Mouse (Mus musculus): ENCODE measurements around the gene Tut1. TPM values are rescaled to one million over a fixed set of nuclear protein-coding genes. Genes with fewer than 3 reads are reported as not detected.
"Not testable (repeated sequence)": the region's sequence is repeated elsewhere in the genome, so short reads cannot be mapped to it uniquely, and the experiment has no call there.

Gene Tut1
- polyA plus RNA-seq, 3 experiments from 2014 or later, result 17.6 to 38.3 (median 35.3) TPM

DNA sequence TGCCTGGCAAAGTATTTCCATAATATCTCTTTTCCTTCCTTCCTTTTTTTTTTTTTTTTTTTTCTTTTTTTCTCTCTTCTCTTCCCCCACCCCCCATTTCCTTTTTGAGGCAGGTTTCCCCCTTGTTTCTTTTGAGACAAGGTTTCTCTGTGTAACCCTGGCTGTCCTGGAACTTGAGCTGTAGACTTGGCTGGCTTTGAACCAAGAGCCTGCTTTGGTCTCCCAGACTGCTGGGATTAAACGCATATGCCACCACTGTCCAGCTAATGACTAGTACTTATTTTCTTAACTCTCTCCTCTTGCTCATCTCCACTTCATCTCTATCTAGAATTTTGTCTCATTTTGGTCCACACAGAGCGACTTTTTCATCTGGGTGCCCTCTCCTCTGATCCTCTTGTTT, 10.6 kb upstream of the Tut1 start:
- ATAC-seq, result no peak

- ATAC-seq, result no peak
Observed at GRCm38 (mm10) chr19:8944062-8944461, 9.6 kb upstream of the Tut1 start.

DNA sequence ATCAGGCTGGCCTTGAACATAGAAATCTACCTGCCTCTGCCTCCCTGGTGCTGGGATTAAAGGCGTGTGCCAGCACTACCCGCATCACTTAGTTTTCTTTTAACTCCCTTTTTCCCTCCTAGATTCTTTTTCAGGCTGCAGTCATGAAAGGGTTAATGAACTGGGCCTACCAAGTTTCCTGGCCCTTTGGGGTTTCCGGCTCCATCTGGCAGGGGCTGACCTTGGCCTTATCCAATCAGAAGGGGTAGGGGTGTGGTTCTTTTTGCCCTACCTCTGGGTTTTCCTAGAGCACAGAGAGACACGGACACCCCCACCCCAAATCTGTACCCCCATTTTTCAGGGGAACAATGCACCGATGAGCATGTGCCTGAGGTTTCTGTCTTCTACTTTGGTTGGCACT, 8.9 kb upstream of the Tut1 start:
- no peak for ATAC-seq

DNA sequence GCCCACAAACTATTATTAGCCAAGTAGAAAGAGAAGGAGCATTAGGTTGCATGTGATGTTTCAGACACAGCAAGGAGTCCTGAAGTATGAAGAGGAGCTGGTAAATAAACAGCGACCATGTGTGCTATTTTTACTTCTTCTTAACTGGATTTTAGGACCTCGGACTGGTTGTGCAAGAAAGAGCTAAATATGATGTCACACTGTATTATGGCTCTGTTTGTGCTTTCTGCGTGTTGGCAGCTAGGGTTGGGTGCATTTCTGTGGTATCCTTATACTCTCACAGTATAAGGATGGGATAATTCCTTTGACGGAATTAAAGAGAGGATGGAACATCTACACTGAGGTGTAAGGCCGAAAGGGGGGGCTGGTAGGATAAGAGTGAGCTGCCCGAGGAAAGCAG, 8.4 kb upstream of the Tut1 start:
- no peak for ATAC-seq

DNA sequence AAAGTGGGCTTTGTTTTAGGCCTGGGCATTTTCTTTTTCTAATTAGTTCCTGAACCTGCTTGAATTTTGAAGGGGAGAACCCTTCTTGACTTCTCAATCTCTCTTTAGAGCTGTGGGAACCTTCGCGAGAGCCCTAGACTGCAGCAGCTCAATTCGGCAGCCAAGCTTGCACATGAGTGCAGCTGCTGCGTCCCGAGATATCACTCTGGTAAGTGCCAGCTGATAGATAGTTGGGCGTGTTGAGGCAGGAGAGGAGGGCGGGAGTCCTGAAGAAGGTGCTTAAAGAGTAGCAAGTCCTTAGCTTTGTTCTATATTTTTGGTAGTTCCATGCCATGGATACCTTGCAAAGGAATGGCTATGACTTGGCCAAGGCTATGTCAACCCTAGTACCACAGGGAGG, 6.7 kb upstream of the Tut1 start:
- ATAC-seq, result no peak

- no peak for ATAC-seq
Observed at GRCm38 (mm10) chr19:8950190-8950589, 3.5 kb upstream of the Tut1 start.

DNA sequence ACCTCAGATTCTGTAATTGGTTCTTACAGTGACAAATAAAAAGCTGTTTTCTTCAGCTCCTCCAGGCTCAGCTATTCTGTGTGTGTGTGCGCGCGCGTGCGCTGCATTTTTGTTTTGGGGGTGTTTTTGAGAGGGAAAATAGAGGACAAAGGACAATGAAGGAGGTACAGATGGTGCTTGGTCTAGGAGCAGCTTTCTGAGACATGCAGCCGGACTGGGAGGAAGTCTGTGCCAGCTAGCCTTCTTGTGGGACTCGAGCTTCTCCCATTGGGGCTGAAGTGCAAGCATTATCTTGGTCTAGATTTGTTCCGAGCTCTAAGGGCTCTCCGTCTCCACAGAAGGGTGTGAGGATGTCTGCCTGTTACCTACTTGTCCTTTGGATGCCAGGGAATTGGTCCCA, 1.4 kb upstream of the Tut1 start:
- ATAC-seq, result no peak

DNA sequence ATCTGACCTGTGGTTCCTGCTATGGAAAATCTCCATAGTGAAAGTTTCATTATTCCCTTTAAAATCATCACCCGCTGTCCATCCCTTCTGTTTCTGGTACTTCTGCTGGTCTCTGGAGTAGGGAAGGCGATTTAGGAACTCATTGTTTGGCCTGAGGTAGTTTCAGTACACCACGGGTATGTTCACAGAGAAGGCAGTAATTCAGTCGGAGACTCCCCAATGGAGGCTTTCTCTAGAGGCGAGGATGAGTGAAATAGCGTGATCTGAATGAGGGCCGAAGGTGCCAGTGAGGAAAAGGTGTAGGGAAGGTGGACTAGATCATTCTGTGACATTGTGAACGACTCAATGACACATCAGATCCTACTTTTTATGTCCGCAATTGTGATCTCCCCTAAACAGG, 524 bp downstream of the Tut1 start:
- no peak for ATAC-seq

GRCm38 (mm10) chr19:8962256-8962655, 8.6 kb downstream of the Tut1 start:
- ATAC-seq, result no peak

DNA sequence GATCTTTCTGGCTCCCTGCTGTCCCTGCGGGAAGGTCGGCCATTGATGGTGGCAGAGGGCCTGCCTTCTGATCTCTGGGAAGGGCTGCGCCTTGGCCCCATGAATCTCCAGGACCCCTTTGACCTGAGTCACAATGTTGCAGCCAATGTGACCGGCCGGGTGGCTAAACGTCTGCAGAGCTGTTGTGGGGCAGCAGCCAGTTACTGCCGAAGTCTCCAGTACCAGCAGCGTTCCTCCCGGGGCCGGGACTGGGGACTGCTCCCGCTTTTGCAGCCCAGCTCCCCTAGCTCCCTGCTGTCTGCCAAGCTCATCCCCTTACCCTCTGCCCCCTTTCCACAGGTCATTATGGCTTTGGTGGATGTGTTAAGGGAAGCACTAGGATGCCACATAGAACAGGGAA, 11.4 kb downstream of the Tut1 start:
- ATAC-seq, result no peak

GRCm38 (mm10) chr19:8965771-8966170, 12.1 kb downstream of the Tut1 start:
- ATAC-seq, result no peak

DNA sequence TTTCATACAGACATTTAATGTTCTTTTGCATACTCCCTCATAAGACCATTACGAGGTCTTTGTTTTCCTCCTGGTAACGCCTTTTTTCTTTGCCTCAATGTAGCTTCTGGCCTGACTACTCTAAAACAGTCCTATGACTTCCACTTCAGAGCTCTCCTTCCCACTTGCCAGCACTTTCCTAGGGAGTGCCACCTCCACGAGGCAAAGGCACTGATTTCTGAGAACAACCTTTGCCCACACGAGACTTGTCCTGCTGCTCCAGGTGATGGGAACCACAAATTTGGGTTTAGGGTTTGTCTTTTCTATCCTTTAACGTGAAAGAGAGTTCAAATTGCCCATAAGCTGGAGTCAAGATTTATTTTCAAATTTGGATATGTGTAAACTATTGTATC, 12.5 kb downstream of the Tut1 start:
- no peak for ATAC-seq

DNA sequence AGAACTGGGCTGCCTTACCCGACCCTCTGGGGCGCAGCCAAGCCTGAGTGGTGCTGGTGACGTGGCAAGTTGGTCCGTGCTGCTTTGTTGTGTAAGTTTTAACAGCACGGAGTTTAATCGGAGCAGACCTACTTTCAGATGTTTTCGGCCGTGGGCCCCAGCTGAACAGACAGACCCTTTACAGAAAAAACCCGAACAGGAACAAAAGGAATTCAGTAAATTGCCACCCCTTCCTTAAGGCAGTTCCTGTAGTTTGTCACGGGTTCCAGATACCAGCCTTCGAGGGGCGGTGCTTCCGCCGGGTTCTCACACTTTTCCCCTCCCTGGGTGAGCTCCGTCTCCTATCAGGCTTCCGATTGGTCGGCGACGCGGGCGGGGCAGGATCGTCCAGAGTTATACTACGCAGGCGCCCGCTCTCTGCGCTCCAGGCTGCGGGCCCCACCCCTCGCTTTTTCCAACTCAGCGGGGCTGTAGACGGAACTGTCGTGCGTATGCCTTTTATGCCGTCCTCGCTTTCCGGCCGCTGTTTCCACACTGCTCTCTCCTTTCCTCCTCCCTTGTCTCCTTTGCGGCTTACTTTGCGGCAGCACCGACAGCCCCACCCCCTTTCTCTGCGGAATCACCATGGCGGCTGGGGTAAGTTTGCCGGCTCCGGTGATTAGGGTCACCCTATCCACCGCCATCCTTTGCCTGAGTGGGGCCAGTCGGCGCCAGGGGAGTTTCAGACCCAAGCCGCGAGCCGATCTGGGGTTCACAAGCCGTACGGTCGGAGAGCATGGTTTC, 13.1 kb downstream of the Tut1 start, which contains the start of gene Eef1g:
TSS of gene Eef1g (plus strand) at position 452 of the 783 bp plus-strand sequence.
- peak; percentile 98 for ATAC-seq

- no peak for ATAC-seq
Observed at GRCm38 (mm10) chr19:8967373-8967743, 13.7 kb downstream of the Tut1 start.

GRCm38 (mm10) chr19:8967893-8968292, 14.2 kb downstream of the Tut1 start:
- no peak for ATAC-seq

- not testable (repeated sequence) for ATAC-seq
Observed at GRCm38 (mm10) chr19:8972491-8972890, 18.8 kb downstream of the Tut1 start.

DNA sequence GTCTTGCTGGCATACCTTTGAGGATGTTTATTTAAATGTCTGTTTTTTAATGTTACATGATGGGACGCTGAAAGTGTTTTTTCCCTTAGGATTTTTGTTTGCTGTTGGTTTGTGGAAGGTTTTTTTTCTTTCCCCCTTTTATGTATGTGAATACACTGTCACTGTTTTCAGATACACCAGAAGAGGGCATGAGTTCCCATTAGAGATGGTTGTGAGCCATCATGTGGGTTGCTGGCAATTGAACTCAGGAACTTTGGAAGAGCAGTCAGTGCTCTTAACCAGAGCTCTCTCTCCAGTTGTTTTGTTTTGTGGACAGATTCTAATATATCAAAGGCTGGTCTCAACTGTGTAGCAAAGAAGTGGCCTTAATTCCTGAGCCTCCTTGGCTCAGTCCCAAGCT, 21.0 kb downstream of the Tut1 start:
- no peak for ATAC-seq

- no peak for ATAC-seq
Observed at GRCm38 (mm10) chr19:8975491-8975890, 21.8 kb downstream of the Tut1 start.

DNA sequence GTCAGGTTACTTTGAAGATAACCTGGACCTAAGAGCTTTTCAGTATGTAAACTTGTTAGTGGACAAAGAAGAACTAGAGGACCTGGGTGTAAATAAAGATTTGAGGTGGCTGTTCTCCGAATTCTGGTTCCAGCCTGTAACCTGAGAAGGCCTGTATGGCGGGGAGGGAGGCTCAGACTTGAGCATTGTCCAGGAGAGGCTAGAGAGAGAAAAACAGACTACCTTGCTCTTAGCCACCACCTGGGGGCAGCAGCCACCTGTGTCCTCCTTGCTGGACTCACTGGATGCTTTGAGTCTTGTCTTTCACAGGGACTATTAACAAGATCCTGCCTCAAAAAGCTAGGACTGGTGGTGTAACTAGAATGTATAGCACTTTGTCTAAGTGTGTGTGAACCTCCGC, 22.9 kb downstream of the Tut1 start:
- ATAC-seq, result peak; percentile 75

DNA sequence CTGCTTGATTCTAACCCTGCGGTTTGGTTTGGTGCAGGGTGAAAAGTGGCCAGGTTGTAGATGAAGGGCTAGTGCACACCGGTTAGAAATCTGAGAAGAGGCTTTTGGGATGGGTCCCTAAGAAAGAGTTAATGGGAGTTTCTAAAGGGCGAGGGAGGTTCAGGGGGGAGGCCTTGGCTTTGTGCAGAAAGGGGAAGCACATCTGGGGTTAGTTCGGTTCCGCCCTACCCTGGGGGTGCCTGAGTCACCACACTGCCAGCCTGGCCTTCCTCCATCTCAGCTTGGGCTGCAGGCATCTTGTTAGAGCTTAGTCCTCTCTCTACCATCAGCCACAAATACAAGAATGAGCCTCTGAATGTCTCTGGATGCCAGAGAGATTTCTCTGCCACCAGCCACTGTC, 27.1 kb downstream of the Tut1 start:
- ATAC-seq, result no peak

- no peak for ATAC-seq
Observed at GRCm38 (mm10) chr19:8981450-8982168, 28.0 kb downstream of the Tut1 start.

DNA sequence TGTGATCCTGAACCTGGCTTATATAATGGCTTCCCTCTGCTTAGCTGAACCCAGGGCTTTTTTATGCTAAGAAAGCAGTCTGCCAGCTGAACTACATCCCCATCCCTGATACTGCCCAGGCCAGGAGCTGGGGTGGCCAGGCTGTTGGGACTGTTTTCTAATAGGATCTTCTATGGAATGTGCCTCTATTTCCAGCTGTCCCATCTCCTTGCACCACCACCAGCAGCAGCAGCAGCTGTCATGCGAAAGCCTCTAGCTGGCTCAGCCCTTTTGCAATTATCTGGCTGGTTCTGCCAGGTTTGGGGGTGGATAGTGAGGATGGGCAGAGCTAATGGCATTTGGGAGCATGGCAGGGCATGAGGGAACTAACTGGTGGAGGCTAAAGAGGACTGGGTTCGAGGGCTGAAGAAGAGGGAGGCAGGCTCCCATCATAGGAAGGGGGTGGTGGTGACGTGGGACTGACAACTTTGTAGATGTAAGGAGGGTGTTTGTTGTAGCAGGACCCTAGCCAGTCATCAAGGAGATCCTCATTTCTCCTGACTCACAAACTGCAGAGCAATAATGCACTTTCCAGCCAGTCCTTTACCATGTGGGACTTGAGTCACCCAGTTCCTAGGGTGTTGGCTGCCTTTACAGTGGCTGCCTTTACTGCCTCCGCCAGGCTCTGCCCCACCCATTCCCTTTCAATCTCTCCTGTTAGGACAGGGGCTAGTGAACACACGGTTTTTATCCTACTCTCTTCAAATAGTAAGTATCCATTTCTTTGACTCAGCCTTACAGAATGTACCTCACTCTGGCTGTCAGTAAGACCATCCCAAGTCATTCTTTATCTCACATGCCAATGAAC, 28.9 kb downstream of the Tut1 start:
- no peak for ATAC-seq

DNA sequence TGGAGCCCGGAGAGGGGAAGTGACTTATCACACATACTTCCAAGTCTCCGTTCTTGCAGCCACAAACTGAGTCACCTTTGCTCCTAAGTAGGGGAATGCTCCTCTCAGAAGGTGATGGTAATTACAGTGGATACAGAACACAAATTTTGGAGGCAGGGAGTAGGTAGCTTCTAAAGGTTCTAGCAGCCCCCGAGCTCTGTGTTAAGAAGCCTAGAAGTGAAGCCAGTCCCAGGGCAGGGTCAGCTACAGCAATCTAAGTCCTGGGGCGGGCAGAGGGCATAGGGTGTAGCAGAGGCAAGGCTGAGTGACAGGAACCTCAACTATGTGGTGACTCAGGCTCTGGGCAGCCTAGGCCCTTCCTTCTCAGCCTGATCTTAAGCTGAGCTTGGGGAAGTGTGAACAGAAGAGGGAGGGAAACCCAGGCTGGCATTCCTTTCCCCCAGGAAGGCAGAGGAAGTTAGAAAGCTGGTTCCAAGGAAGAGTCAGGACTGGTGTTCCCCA, 29.6 kb downstream of the Tut1 start:
- no peak for ATAC-seq
